Mouse (Mus musculus) embryonic fibroblast, embryonic 13.5 days (primary cell): Measurements from ENCODE around the gene Abcd3.

Experiments
- CTCF ChIP-seq: IDR thresholded peaks from 2 replicates; pipeline ENCODE4 v1.5.1; 2011; ENCODE audit warnings: mild to moderate bottlenecking, control low read depth, low read length, moderate library complexity, borderline replicate concordance; ENCODE audit not compliant: insufficient read depth
- POLR2A ChIP-seq: IDR thresholded peaks from 2 replicates; pipeline ENCODE4 v1.6.1; 2011; ENCODE audit warnings: low read depth, mild to moderate bottlenecking, control low read depth, low read length, moderate library complexity

DNA sequence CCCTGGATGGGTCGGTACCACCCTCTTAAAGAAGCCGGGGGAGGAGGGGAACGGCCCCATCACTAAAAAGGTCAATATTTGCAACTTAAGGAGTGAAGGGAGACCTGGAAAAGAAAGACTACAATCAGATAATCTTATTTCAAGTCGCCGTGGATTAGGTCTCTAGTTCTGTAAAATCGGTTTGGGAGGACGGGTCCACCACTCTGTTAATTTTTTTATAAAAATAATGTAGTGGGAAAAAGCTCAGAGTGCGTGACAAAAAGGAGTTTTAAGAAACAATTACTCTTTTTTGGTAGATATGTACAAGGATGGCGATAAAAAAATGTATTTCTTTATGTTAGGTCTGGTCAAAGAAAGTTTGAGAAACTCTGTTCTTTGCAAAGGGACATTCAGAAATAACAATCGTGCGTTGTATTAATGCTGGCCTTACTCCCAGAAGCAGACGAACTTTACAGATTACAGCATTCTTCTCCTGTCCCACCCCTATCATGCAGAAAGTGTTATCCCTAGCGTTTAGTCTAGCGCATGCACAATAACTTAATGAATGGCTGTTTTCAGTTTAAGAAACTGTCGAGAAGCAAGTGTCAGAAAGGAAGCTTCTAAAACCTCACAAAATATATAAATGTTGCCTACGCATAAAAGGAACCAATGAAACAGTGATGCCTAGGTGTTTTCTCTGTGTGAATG is 590 bp upstream of the Abcd3 start:
- no peak for TF ChIP-seq POLR2A
- no peak for TF ChIP-seq CTCF
